Mouse (Mus musculus): ENCODE measurements around the gene Foxj3.

- no peak for TF ChIP-seq POLR2A (IDR thresholded peaks at IDR 0.05; ENCODE audit: low read depth, low read length)
- no peak for TF ChIP-seq CTCF (IDR thresholded peaks at IDR 0.05; ENCODE audit: borderline replicate concordance, insufficient read depth, low read length)
These were observed 129.3 kb downstream of the Foxj3 start for GRCm38 (mm10) chr4:119666116-119666515.
